Mouse (Mus musculus): ENCODE measurements around the gene Msi2.

DNA sequence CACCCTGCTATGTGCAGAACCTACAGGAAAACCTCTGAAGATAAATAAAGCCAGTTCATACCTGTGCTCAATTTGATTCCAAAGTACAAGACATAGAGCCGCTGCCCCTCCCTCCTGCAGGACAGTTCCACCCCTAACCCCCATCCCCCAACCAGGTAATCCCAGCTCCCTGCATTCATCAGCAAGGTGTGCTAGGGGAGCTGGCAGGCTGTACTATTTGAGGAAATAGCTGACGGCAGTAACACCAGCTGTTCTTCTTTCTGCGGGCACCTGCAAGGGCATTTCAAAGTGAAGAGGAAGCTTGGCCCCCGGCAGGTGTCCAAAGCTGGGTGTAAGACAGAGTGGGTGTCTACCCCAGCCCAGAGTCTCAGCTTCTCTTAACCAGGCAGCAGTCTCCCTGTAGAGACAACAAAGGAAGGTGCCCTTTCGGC lies 314.1 kb downstream of the Msi2 start:
- no peak for TF ChIP-seq POLR2A (IDR thresholded peaks at IDR 0.05; ENCODE audit: control insufficient read depth, low read depth, low read length)
- no peak for TF ChIP-seq CTCF (IDR thresholded peaks at IDR 0.05; ENCODE audit: control insufficient read depth, insufficient read depth, insufficient replicate concordance, low read depth, low read length)
